Mouse (Mus musculus) left cerebral cortex, postnatal 10 days (tissue): Measurements from ENCODE around the gene Gm21190. TPM values are rescaled to one million over a fixed set of nuclear protein-coding genes. Genes with fewer than 3 reads are reported as not detected.
"Not testable (repeated sequence)": the region's sequence is repeated elsewhere in the genome, so short reads cannot be mapped to it uniquely, and the experiment has no call there.

Source experiments
- DNase-seq, 2 experiments: peaks; one replicate each; pipeline ENCODE4 v3.0.0; 2021 to 2022; ENCODE audit warnings: low spot score in 2 of 2, mixed read lengths in 1 of 2; ENCODE audit errors: extremely low spot score in 1 of 2
- intact Hi-C: fragments of 180-260 bp; cut with DNase I; formaldehyde crosslinking; loops from one replicate; pipeline ENCODE4 v1.15.1; 2025
- total RNA-seq, 2 experiments: library from RNA; stranded (reverse); gene quantifications; 2 replicates each; pipeline ENCODE4 v1.2.3; 2021

The Gm21190 gene
- not detected for total RNA-seq

- DNase-seq, intact Hi-C loops: not testable (repeated sequence)
Observed at GRCm38 (mm10) chr5:15529122-15529521, at the start of gene Gm21190. Gene Gm21190 (minus strand): TSS chr5:15529222.

- DNase-seq, intact Hi-C loops: not testable (repeated sequence)
Observed at GRCm38 (mm10) chr5:15577033-15577432, 48.0 kb upstream of the Gm21190 start, which contains the start of gene Gm21083. Gene Gm21083 (plus strand): TSS chr5:15577333.

- intact Hi-C loops = not testable (repeated sequence)
Observed at GRCm38 (mm10) chr5:15573735-15574134, 44.7 kb upstream of the Gm21190 start.

GRCm38 (mm10) chr5:15561425-15562264 is 32.6 kb upstream of the Gm21190 start:
- intact Hi-C loops, DNase-seq: not testable (repeated sequence)

More at GRCm38 (mm10) chr5:15573735-15574134, 44.7 kb upstream of the Gm21190 start:
- DNase-seq = not testable (repeated sequence)

- intact Hi-C loops, DNase-seq: not testable (repeated sequence)
Observed at GRCm38 (mm10) chr5:15558654-15559053, 29.6 kb upstream of the Gm21190 start.

- intact Hi-C loops, DNase-seq: not testable (repeated sequence)
Observed at GRCm38 (mm10) chr5:15549606-15550005, 20.6 kb upstream of the Gm21190 start.

- DNase-seq, intact Hi-C loops: not testable (repeated sequence)
Observed at GRCm38 (mm10) chr5:15549134-15549533, 20.1 kb upstream of the Gm21190 start.

- DNase-seq, intact Hi-C loops: not testable (repeated sequence)
Observed at GRCm38 (mm10) chr5:15548642-15549041, 19.6 kb upstream of the Gm21190 start.

- intact Hi-C loops = not testable (repeated sequence)
- peak in 1 of 2 experiments; percentile 19 for DNase-seq
Observed at GRCm38 (mm10) chr5:15522470-15522869, 6.6 kb downstream of the Gm21190 start.

GRCm38 (mm10) chr5:15522028-15522427 is 7.0 kb downstream of the Gm21190 start:
- DNase-seq, intact Hi-C loops: not testable (repeated sequence)

GRCm38 (mm10) chr5:15520418-15520817 is 8.6 kb downstream of the Gm21190 start:
- DNase-seq, intact Hi-C loops: not testable (repeated sequence)

- intact Hi-C loops, DNase-seq: not testable (repeated sequence)
Observed at GRCm38 (mm10) chr5:15517150-15517549, 11.9 kb downstream of the Gm21190 start.

- intact Hi-C loops, DNase-seq: not testable (repeated sequence)
Observed at GRCm38 (mm10) chr5:15512236-15512635, 16.8 kb downstream of the Gm21190 start.

GRCm38 (mm10) chr5:15509911-15510310 is 19.1 kb downstream of the Gm21190 start:
- DNase-seq, intact Hi-C loops: not testable (repeated sequence)

- DNase-seq, intact Hi-C loops: not testable (repeated sequence)
Observed at GRCm38 (mm10) chr5:15508460-15509451, 20.3 kb downstream of the Gm21190 start.

GRCm38 (mm10) chr5:15507757-15508459 is 21.1 kb downstream of the Gm21190 start:
- intact Hi-C loops, DNase-seq: not testable (repeated sequence)

GRCm38 (mm10) chr5:15507309-15507619 is 21.8 kb downstream of the Gm21190 start:
- intact Hi-C loops = no loop called here
- DNase-seq = no peak

- intact Hi-C loops = no loop called here
- DNase-seq = no peak
Observed at GRCm38 (mm10) chr5:15506575-15507308, 22.3 kb downstream of the Gm21190 start.
